ENCODE assay signal across 9 mouse cellular contexts in genomic region chr7:118593567-118594407, GRCm38 (mm10). TPM values are rescaled to one million over a fixed set of nuclear protein-coding genes. Genes with fewer than 3 reads are reported as not detected.
A peak's percentile ranks its signal among the peaks of the same experiment; 100 is the strongest.
DNase-seq lines count a peak whose midpoint lies in the region; ATAC-seq and TF ChIP-seq lines count a peak whose summit lies in the region.
"Had no signal": no experiment of that assay in that cellular context is flagged by ENCODE, and none has a peak within 500 bp of the region (broad histone marks: within the 10 kb centered on the region; RNA-seq: fewer than 3 reads in every experiment).

No protein-coding gene starts in this region.

- no peak overlapping the region for H3K4me3 ChIP-seq in kidney, postnatal 0 days (replicated peaks; ENCODE audit: low read depth, low read length)
- H3K4me3 ChIP-seq in forebrain, embryonic 11.5 days (ENCODE audit: low read depth, low read length), result no peak overlapping the region
- no peak overlapping the region for H3K4me3 ChIP-seq in lung, embryonic 15.5 days

- no peaks in the 10 kb centered on the region for H3K9me3 ChIP-seq in kidney, postnatal 0 days (replicated peaks; ENCODE audit: low read length)
- no peaks in the 10 kb centered on the region for H3K9me3 ChIP-seq in forebrain, embryonic 11.5 days (ENCODE audit: control insufficient read depth, low read length)
- H3K9me3 ChIP-seq in lung, embryonic 15.5 days, result no peaks in the 10 kb centered on the region

- H3K27me3 ChIP-seq in kidney, postnatal 0 days (ENCODE audit: insufficient read depth, low read length), result no peaks in the 10 kb centered on the region
- peaks cover 6% of the 10 kb centered on the region; the same call in 1 of the 2 replicates for H3K27me3 ChIP-seq in forebrain, embryonic 11.5 days (ENCODE audit: control insufficient read depth, insufficient read depth, low read length)
- H3K27me3 ChIP-seq in lung, embryonic 15.5 days, result peaks cover 38% of the 10 kb centered on the region

- H3K36me3 ChIP-seq in kidney, postnatal 0 days (ENCODE audit: insufficient read depth, low read length), result no peaks in the 10 kb centered on the region
- H3K36me3 ChIP-seq in forebrain, embryonic 11.5 days (ENCODE audit: control insufficient read depth, insufficient read depth, low read length), result no peaks in the 10 kb centered on the region
- no peaks in the 10 kb centered on the region for H3K36me3 ChIP-seq in lung, embryonic 15.5 days

- 16% methylated on average over 9 of the region's 9 CpGs for WGBS in kidney, postnatal 0 days
- 3% methylated on average over 9 of the region's 9 CpGs for WGBS in forebrain, embryonic 11.5 days
- 13% methylated on average over 9 of the region's 9 CpGs for WGBS in lung, embryonic 15.5 days

- 0 out of 2 replicates have a peak overlapping the region, but pooled peaks have one; percentile 8 for H3K27ac ChIP-seq in kidney, postnatal 0 days
- peak overlapping the region; percentile 94 for H3K27ac ChIP-seq in forebrain, embryonic 11.5 days (ENCODE audit: low read depth, low read length)
- H3K27ac ChIP-seq in lung, embryonic 15.5 days, result 0 out of 2 replicates have a peak overlapping the region, but pooled peaks have one; percentile 24
- H3K27ac ChIP-seq: liver, embryonic 14.5 days had no signal

- TF ChIP-seq CTCF in kidney, postnatal 0 days (IDR thresholded peaks at IDR 0.05; ENCODE audit: low read depth), result no peak

- no peak overlapping the region for H3K4me2 ChIP-seq in kidney, postnatal 0 days (ENCODE audit: low read length)
- peak overlapping the region; percentile 46 for H3K4me2 ChIP-seq in forebrain, embryonic 11.5 days (ENCODE audit: low read depth, low read length, severe bottlenecking)
- H3K4me2 ChIP-seq in lung, embryonic 15.5 days, result no peak overlapping the region

- peak; percentile 74 for ATAC-seq in kidney, postnatal 0 days (replicated peaks; ENCODE audit: low FRiP score, low read depth)
- ATAC-seq in forebrain, embryonic 11.5 days (replicated peaks; ENCODE audit: low FRiP score), result peak; percentile 92
- peak; percentile 41; the same call in 1 of the 2 replicates for ATAC-seq in lung, embryonic 15.5 days (ENCODE audit: borderline replicate concordance, extremely low read depth, low FRiP score, low TSS enrichment)
- no peak for ATAC-seq in CD4-positive, CD25-positive, alpha-beta regulatory T cell, adult 4 months

- H3K4me1 ChIP-seq in kidney, postnatal 0 days (replicated peaks; ENCODE audit: insufficient read depth, low read length), result peaks cover 7% of the 10 kb centered on the region; the same call in 1 of the 2 replicates
- peaks cover 16% of the 10 kb centered on the region for H3K4me1 ChIP-seq in forebrain, embryonic 11.5 days (replicated peaks; ENCODE audit: control insufficient read depth, insufficient read depth, low read length)
- peaks cover 26% of the 10 kb centered on the region for H3K4me1 ChIP-seq in lung, embryonic 15.5 days

- H3K9ac ChIP-seq in kidney, postnatal 0 days (ENCODE audit: low read depth, low read length), result no peak overlapping the region
- H3K9ac ChIP-seq in forebrain, embryonic 11.5 days (ENCODE audit: low read length), result peak overlapping the region; percentile 48
- no peak overlapping the region for H3K9ac ChIP-seq in lung, embryonic 15.5 days
- H3K9ac ChIP-seq: liver, embryonic 14.5 days had no signal

- DNase-seq in kidney, postnatal 0 days (ENCODE audit: low spot score), result peak; percentile 77
- no peak for DNase-seq in kidney, adult 8-10 months
- DNase-seq in forebrain, embryonic 11.5 days (ENCODE audit: low spot score), result peak; percentile 96
- peak; percentile 49 for DNase-seq in layer of hippocampus, adult 9-10 months (ENCODE audit: low spot score)
- peak; percentile 70 for DNase-seq in right cerebral cortex, postnatal 14 days
- DNase-seq in gastrocnemius, postnatal 10 days, result no peak

RNA-seq across cellular contexts. Expression of gene Tmc5, which starts 3.3 kb away (rescaled TPM):
- polyA plus RNA-seq in kidney, postnatal 0 days (2015; fragmentation: Nextera tagmentation; extraction: Ambion mirVana), result 0.91 and 1.3 TPM in 2 replicates
- polyA plus RNA-seq in forebrain, embryonic 11.5 days (2014; fragmentation: Nextera tagmentation; extraction: Ambion mirVana), result 0.41 and 0.63 TPM in 2 replicates
- 0.21 TPM in 1 of 2 replicates, not detected in the other for polyA plus RNA-seq in lung, embryonic 15.5 days (2015; fragmentation: Nextera tagmentation; extraction: Ambion mirVana)
- total RNA-seq in gastrocnemius, postnatal 10 days (2021), result under 1 TPM; 0.33 to 0.61 TPM
- polyA plus RNA-seq in CD4-positive, CD25-positive, alpha-beta regulatory T cell, adult 4 months (2017; shearing (Covaris generic)), result not detected
- polyA plus RNA-seq: liver, embryonic 14.5 days had no signal

RNA-seq across cellular contexts. Expression of gene Tmc7, which starts 9.3 kb away (rescaled TPM):
- 1.3 and 1.6 TPM in 2 replicates for polyA plus RNA-seq in kidney, postnatal 0 days (2015; fragmentation: Nextera tagmentation; extraction: Ambion mirVana)
- polyA plus RNA-seq in forebrain, embryonic 11.5 days (2014; fragmentation: Nextera tagmentation; extraction: Ambion mirVana), result 10.3 and 13.1 TPM in 2 replicates
- polyA plus RNA-seq in lung, embryonic 15.5 days (2015; fragmentation: Nextera tagmentation; extraction: Ambion mirVana), result 2.3 TPM in 2 replicates
- total RNA-seq in gastrocnemius, postnatal 10 days (2021), result 1 to 10 TPM; 7.2 to 7.5 TPM
- polyA plus RNA-seq in CD4-positive, CD25-positive, alpha-beta regulatory T cell, adult 4 months (2017; shearing (Covaris generic)), result not detected

Comparison
In these comparisons a context has a peak if more than half of its experiments do, and no peak if none do; other contexts are left out.
1. DNase-seq: peak in kidney, postnatal 0 days (single experiment), forebrain, embryonic 11.5 days (single experiment), layer of hippocampus, adult 9-10 months (single experiment) and right cerebral cortex, postnatal 14 days (single experiment); none in kidney, adult 8-10 months (0 of 2) and gastrocnemius, postnatal 10 days (single experiment).
2. H3K27ac ChIP-seq: peak in every context shown above with its lines; median percentile 94 in forebrain, embryonic 11.5 days; 24 in lung, embryonic 15.5 days; 8 in kidney, postnatal 0 days.